Mouse (Mus musculus): Measurements from ENCODE around the gene Gapvd1. TPM values are rescaled to one million over a fixed set of nuclear protein-coding genes. Genes with fewer than 3 reads are reported as not detected.

Gapvd1 gene
- polyA plus RNA-seq, 1 experiment from 2014 or later: 62.7 TPM

Other genes starting within 250 kb of the Gapvd1 start
- 630 and 742 TPM in 2 replicates for gene Hspa5, start 16.7 kb upstream of the Gapvd1 start, polyA plus RNA-seq (2015; fragmentation: Nextera tagmentation; extraction: Ambion mirVana)
- 26.3 and 26.9 TPM in 2 replicates for gene Rabepk, start 44.7 kb upstream of the Gapvd1 start, polyA plus RNA-seq (2015; fragmentation: Nextera tagmentation; extraction: Ambion mirVana)
- gene Fbxw2, start 71.1 kb upstream of the Gapvd1 start, polyA plus RNA-seq (2015; fragmentation: Nextera tagmentation; extraction: Ambion mirVana): 64.5 and 71.1 TPM in 2 replicates
- gene Gm34653, start 77.8 kb upstream of the Gapvd1 start, polyA plus RNA-seq (2015; fragmentation: Nextera tagmentation; extraction: Ambion mirVana): not detected in 2 replicates
- gene Cutal, start 119.2 kb upstream of the Gapvd1 start, polyA plus RNA-seq (2015; fragmentation: Nextera tagmentation; extraction: Ambion mirVana): 0.20 and 0.32 TPM in 2 replicates
- gene Psmd5, start 119.7 kb upstream of the Gapvd1 start, polyA plus RNA-seq (2015; fragmentation: Nextera tagmentation; extraction: Ambion mirVana): 54.0 and 57.4 TPM in 2 replicates
- 2.1 and 2.6 TPM in 2 replicates for gene Phf19, start 158.8 kb upstream of the Gapvd1 start, polyA plus RNA-seq (2015; fragmentation: Nextera tagmentation; extraction: Ambion mirVana)
- gene Traf1, start 206.5 kb upstream of the Gapvd1 start, polyA plus RNA-seq (2015; fragmentation: Nextera tagmentation; extraction: Ambion mirVana): 2.7 and 3.3 TPM in 2 replicates

Data from heart, embryonic 16.5 days (tissue).